Mouse (Mus musculus): ENCODE measurements around the gene 2900011O08Rik. TPM values are rescaled to one million over a fixed set of nuclear protein-coding genes. Genes with fewer than 3 reads are reported as not detected.

2900011O08Rik gene
- polyA plus RNA-seq, 1 experiment from 2014 or later: 12.6 TPM

DNA sequence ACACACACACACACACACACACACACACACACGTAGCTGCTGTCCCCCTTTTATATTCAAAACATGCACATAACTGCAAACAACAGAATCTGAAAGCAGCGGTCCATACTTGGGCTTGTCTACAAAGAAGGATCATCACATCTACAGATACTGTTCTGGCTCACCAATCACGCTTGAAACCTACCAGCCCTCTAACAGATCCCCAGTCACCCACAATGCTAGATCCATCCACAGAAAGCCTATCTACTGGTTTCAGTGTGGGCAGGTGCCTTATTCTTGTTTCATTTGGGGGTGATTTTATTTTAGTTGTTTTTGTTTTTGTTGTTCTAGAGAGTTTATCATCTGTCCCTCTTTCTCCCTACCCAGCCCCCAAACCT is 219 bp upstream of the 2900011O08Rik start:
- Histone ChIP-seq H3K4me2 (ENCODE audit: low read depth, low read length) (peak overlapping the region; percentile 83), H3K9ac (replicated peaks; ENCODE audit: low read length) (peak overlapping the region; percentile 76), H3K4me1 (ENCODE audit: control insufficient read depth, insufficient read depth, low read length) (no peaks in the 10 kb centered on the region), H3K9me3 (replicated peaks; ENCODE audit: control insufficient read depth, low read length) (no peaks in the 10 kb centered on the region), H3K36me3 (replicated peaks; ENCODE audit: control insufficient read depth, insufficient read depth, low read depth, low read length) (no peaks in the 10 kb centered on the region; the same call in 1 of the 2 replicates), H3K27me3 (ENCODE audit: control insufficient read depth, insufficient read depth, low read length) (no peaks in the 10 kb centered on the region), H3K4me3 (ENCODE audit: low read depth, low read length) (peak overlapping the region; percentile 51), H3K27ac (replicated peaks; ENCODE audit: low read depth, low read length) (no peak overlapping the region)
- DNase-seq (ENCODE audit: low spot score): no peak
- 42% methylated on average over 3 of the region's 3 CpGs for WGBS
- ATAC-seq (replicated peaks; ENCODE audit: insufficient number of reproducible peaks, low FRiP score, low TSS enrichment, low read depth): peak; percentile 44; the same call in 1 of the 2 replicates

DNA sequence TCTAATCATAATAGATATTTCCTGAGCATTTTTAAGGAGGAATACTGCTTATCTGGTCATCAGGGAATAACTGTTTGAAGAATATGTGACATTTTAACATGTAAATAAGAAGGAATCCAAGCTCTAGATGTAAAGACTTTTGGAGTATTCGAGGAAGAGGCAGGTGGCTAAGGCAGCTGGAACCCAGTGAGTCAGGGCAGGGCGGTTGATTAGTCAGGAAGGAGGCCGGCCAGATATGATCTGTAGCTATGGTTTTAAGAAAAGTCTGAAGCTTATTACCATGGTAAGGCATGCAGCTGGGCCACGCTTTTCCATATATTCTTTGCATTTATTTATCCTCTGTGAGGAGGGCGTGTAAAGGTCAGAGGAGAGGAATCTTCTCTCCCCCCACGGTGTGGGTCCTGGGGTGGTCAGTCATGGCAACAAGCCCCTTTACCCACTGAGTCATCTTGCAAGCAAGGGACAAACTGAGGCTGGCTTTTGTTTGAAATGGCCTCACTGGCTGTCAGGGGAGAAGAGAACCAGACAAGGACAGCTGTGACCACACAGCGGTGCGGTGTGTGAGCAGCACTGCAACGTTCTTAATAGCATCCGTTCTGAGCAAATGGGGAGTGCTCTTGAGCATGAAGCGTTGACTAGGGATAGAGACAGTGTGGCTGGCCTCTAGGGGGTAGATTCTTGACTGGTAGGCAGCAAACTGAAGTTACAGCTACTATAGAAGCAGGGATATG is 6.3 kb downstream of the 2900011O08Rik start:
- no peaks in the 10 kb centered on the region for H3K9me3 ChIP-seq (replicated peaks; ENCODE audit: control insufficient read depth, low read length)
- no peak overlapping the region for H3K4me2 ChIP-seq (ENCODE audit: low read depth, low read length)

DNA sequence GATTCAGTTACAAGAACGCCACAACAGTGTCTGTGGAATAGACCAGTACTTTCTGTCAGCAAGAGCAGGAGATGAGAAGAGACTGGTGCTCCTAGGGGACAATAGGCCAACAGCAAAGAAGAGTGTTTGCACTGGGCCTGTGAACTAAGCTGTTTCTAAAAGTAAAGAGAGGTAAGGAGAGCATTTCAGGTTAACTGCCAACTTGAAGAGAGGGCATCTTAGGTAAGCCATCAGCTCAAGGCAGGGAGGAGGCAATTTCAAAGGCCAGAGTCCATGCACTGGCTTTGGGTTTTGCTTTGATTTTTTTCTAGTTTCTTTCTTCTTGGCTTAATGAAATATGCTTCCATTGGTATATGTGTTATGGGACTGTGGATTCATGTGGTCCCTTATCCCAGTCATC is 7.7 kb downstream of the 2900011O08Rik start:
- ATAC-seq (replicated peaks; ENCODE audit: insufficient number of reproducible peaks, low FRiP score, low TSS enrichment, low read depth) (no peak), DNase-seq (ENCODE audit: low spot score) (no peak)
- no peaks in the 10 kb centered on the region for H3K4me1 ChIP-seq (ENCODE audit: control insufficient read depth, insufficient read depth, low read length)
- H3K27me3 ChIP-seq (ENCODE audit: control insufficient read depth, insufficient read depth, low read length): no peaks in the 10 kb centered on the region
- no peak overlapping the region for H3K9ac ChIP-seq (replicated peaks; ENCODE audit: low read length)
- H3K4me2 ChIP-seq (ENCODE audit: low read depth, low read length): no peak overlapping the region
- H3K27ac ChIP-seq (replicated peaks; ENCODE audit: low read depth, low read length): no peak overlapping the region
- H3K4me3 ChIP-seq (ENCODE audit: low read depth, low read length): no peak overlapping the region
- H3K36me3 ChIP-seq (replicated peaks; ENCODE audit: control insufficient read depth, insufficient read depth, low read depth, low read length): no peaks in the 10 kb centered on the region
- 79% methylated on average over 1 of the region's 1 CpGs for WGBS
- H3K9me3 ChIP-seq (replicated peaks; ENCODE audit: control insufficient read depth, low read length): no peaks in the 10 kb centered on the region

More for the DNA sequence above, 6.3 kb downstream of the 2900011O08Rik start:
- no peak for DNase-seq (ENCODE audit: low spot score)
- Histone ChIP-seq H3K4me1 (ENCODE audit: control insufficient read depth, insufficient read depth, low read length) (no peaks in the 10 kb centered on the region), H3K36me3 (replicated peaks; ENCODE audit: control insufficient read depth, insufficient read depth, low read depth, low read length) (no peaks in the 10 kb centered on the region; the same call in 1 of the 2 replicates), H3K27ac (replicated peaks; ENCODE audit: low read depth, low read length) (no peak overlapping the region), H3K9ac (replicated peaks; ENCODE audit: low read length) (no peak overlapping the region), H3K4me3 (ENCODE audit: low read depth, low read length) (no peak overlapping the region), H3K27me3 (ENCODE audit: control insufficient read depth, insufficient read depth, low read length) (no peaks in the 10 kb centered on the region)
- ATAC-seq (replicated peaks; ENCODE audit: insufficient number of reproducible peaks, low FRiP score, low TSS enrichment, low read depth): no peak
- WGBS: 82% methylated on average over 11 of the region's 11 CpGs

DNA sequence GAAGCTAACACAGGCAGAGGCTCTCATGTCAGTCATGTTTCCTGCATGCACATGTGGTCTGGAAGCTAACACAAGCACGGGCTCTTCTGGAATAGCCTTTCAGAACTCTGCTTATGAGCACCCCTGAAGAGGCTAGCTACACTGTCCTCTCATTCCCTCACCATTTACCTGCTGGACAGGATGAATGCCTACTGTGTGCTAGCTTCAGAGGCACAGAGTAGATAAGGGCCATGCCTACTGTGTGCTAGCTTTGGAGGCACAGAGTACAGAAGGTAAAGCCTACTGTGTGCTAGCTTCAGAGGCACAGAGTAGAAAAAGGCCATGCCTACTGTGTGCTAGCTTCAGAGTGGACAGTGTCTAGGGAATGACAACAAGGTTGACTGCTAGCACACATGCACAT is 8.1 kb downstream of the 2900011O08Rik start:
- 89% methylated on average over 1 of the region's 1 CpGs for WGBS
- Histone ChIP-seq H3K4me3 (ENCODE audit: low read depth, low read length) (no peak overlapping the region), H3K36me3 (replicated peaks; ENCODE audit: control insufficient read depth, insufficient read depth, low read depth, low read length) (no peaks in the 10 kb centered on the region), H3K4me1 (ENCODE audit: control insufficient read depth, insufficient read depth, low read length) (no peaks in the 10 kb centered on the region), H3K9me3 (replicated peaks; ENCODE audit: control insufficient read depth, low read length) (no peaks in the 10 kb centered on the region), H3K4me2 (ENCODE audit: low read depth, low read length) (no peak overlapping the region), H3K27ac (replicated peaks; ENCODE audit: low read depth, low read length) (no peak overlapping the region), H3K9ac (replicated peaks; ENCODE audit: low read length) (no peak overlapping the region), H3K27me3 (ENCODE audit: control insufficient read depth, insufficient read depth, low read length) (no peaks in the 10 kb centered on the region)
- DNase-seq (ENCODE audit: low spot score) (no peak), ATAC-seq (replicated peaks; ENCODE audit: insufficient number of reproducible peaks, low FRiP score, low TSS enrichment, low read depth) (no peak)

DNA sequence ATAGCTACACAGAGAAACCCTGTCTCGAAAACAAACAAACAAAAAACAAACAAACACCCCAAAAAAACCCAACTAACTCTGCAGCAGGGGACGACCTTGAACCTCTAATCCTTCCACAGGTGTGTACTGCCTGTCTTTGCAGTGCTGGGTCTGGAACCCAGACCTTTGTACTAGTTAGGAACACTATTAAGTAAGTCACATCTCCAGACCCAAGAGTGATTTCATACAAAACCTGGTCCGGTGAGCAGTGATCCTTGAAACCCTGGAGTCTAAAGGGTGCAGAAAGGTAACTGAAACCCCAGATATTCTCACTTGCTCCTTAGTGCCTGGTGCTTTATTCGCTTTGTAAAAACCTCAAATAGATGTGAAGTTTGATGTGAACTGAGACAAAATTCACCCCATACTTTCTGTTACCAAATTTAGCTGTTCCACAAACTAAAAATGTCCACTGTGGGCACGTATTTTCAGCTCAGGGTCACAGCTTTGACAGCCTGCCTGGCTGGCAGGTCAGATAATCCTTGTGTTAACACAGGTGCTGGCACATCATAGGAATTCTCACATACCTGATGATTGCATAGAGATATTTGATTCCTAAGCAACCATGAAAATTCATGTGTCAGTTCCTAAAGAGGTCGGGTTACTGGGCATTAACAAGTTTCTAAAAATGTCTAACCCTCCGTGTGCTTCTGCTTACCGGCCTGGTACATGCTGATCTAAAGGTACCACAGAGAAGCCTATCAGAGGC is 17.2 kb downstream of the 2900011O08Rik start:
- Histone ChIP-seq H3K27me3 (ENCODE audit: control insufficient read depth, insufficient read depth, low read length) (no peaks in the 10 kb centered on the region), H3K9me3 (replicated peaks; ENCODE audit: control insufficient read depth, low read length) (no peaks in the 10 kb centered on the region), H3K4me3 (ENCODE audit: low read depth, low read length) (no peak overlapping the region), H3K4me2 (ENCODE audit: low read depth, low read length) (no peak overlapping the region), H3K9ac (replicated peaks; ENCODE audit: low read length) (no peak overlapping the region), H3K4me1 (ENCODE audit: control insufficient read depth, insufficient read depth, low read length) (no peaks in the 10 kb centered on the region), H3K36me3 (replicated peaks; ENCODE audit: control insufficient read depth, insufficient read depth, low read depth, low read length) (no peaks in the 10 kb centered on the region), H3K27ac (replicated peaks; ENCODE audit: low read depth, low read length) (no peak overlapping the region)
- DNase-seq (ENCODE audit: low spot score) (no peak), ATAC-seq (replicated peaks; ENCODE audit: insufficient number of reproducible peaks, low FRiP score, low TSS enrichment, low read depth) (no peak)
- WGBS: 65% methylated on average over 8 of the region's 8 CpGs

DNA sequence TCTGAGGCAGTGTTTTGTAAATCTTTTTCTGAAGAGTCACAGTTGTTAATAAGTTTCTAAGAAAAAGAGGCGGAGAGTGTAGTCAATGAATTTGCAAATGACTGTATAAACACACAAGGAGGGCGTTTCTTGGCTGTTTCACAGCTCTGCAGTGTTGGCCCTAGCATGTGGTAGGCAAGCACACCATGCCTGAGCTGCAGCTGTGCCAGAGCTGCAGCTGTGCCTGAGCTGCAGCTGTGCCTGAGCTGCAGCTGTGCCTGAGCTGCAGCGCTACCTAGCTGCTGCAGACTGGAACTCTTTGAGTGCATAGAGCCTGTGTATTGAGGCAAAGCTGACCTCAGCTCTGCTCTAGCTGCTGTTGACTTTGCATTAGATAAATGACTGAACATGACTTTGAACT is 17.8 kb downstream of the 2900011O08Rik start:
- Histone ChIP-seq H3K4me2 (ENCODE audit: low read depth, low read length) (no peak overlapping the region), H3K9me3 (replicated peaks; ENCODE audit: control insufficient read depth, low read length) (no peaks in the 10 kb centered on the region), H3K4me1 (ENCODE audit: control insufficient read depth, insufficient read depth, low read length) (no peaks in the 10 kb centered on the region), H3K4me3 (ENCODE audit: low read depth, low read length) (no peak overlapping the region), H3K27ac (replicated peaks; ENCODE audit: low read depth, low read length) (no peak overlapping the region), H3K36me3 (replicated peaks; ENCODE audit: control insufficient read depth, insufficient read depth, low read depth, low read length) (no peaks in the 10 kb centered on the region), H3K27me3 (ENCODE audit: control insufficient read depth, insufficient read depth, low read length) (no peaks in the 10 kb centered on the region), H3K9ac (replicated peaks; ENCODE audit: low read length) (no peak overlapping the region)
- 39% methylated on average over 3 of the region's 3 CpGs for WGBS
- ATAC-seq (replicated peaks; ENCODE audit: insufficient number of reproducible peaks, low FRiP score, low TSS enrichment, low read depth): peak; percentile 65; the same call in 1 of the 2 replicates
- DNase-seq (ENCODE audit: low spot score): peak; percentile 45

DNA sequence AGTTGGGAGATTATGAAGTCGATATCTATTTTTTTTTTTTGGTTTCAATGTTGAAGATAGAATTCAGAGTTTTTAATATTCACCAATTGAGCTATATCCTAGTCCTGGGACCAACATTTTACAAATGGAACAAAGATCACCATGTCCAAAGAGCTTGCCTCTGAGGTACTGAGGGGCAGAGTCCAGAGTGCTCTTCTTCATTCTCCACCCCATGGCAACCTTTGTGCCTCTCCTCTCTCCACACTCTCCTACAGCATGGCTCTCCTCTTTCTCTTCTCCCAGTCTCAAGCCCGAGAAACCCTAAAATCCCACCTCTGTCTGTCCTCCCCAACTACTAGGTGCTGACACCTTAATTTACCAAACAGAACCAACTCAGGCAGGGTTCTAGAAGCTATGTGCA is 18.3 kb downstream of the 2900011O08Rik start:
- Histone ChIP-seq H3K4me3 (ENCODE audit: low read depth, low read length) (no peak overlapping the region), H3K4me1 (ENCODE audit: control insufficient read depth, insufficient read depth, low read length) (no peaks in the 10 kb centered on the region), H3K27ac (replicated peaks; ENCODE audit: low read depth, low read length) (no peak overlapping the region), H3K9me3 (replicated peaks; ENCODE audit: control insufficient read depth, low read length) (no peaks in the 10 kb centered on the region), H3K4me2 (ENCODE audit: low read depth, low read length) (no peak overlapping the region), H3K27me3 (ENCODE audit: control insufficient read depth, insufficient read depth, low read length) (no peaks in the 10 kb centered on the region), H3K9ac (replicated peaks; ENCODE audit: low read length) (no peak overlapping the region), H3K36me3 (replicated peaks; ENCODE audit: control insufficient read depth, insufficient read depth, low read depth, low read length) (no peaks in the 10 kb centered on the region)
- WGBS: 90% methylated on average over 2 of the region's 2 CpGs
- DNase-seq (ENCODE audit: low spot score): no peak
- no peak for ATAC-seq (replicated peaks; ENCODE audit: insufficient number of reproducible peaks, low FRiP score, low TSS enrichment, low read depth)

DNA sequence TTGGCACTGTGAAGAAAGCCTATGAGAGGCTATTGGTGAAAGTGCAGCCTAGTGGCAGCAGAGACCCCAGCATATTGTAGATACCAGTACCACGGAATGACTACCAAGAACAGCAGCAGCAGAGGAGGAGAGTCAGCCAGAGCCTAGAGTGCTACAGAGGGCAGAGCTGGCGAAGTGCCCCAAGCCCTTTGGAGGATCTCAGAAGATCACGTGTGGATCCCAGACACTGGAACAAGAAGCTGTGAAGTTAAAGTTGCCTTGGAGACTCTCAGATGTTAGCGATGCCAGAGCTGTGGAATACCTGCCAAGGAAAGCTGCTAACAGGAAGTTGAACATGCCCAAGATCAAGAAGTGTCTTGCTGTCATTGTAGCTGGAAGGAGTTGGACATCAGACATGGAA is 18.9 kb downstream of the 2900011O08Rik start:
- no peaks in the 10 kb centered on the region for H3K9me3 ChIP-seq (replicated peaks; ENCODE audit: control insufficient read depth, low read length)
- H3K27ac ChIP-seq (replicated peaks; ENCODE audit: low read depth, low read length): no peak overlapping the region

More for the DNA sequence above, 18.9 kb downstream of the 2900011O08Rik start:
- Histone ChIP-seq H3K4me2 (ENCODE audit: low read depth, low read length) (no peak overlapping the region), H3K9ac (replicated peaks; ENCODE audit: low read length) (no peak overlapping the region), H3K36me3 (replicated peaks; ENCODE audit: control insufficient read depth, insufficient read depth, low read depth, low read length) (no peaks in the 10 kb centered on the region), H3K4me1 (ENCODE audit: control insufficient read depth, insufficient read depth, low read length) (no peaks in the 10 kb centered on the region), H3K4me3 (ENCODE audit: low read depth, low read length) (no peak overlapping the region), H3K27me3 (ENCODE audit: control insufficient read depth, insufficient read depth, low read length) (no peaks in the 10 kb centered on the region)
- 76% methylated on average over 4 of the region's 4 CpGs for WGBS
- DNase-seq (ENCODE audit: low spot score): no peak
- no peak for ATAC-seq (replicated peaks; ENCODE audit: insufficient number of reproducible peaks, low FRiP score, low TSS enrichment, low read depth)

Measured in embryonic facial prominence, embryonic 11.5 days (tissue).